In genomic region chr15:98806809-98807770, GRCm38 (mm10) we compare ENCODE assay signal across 1 mouse cellular context.
TF ChIP-seq lines count a peak whose summit lies in the region.

No protein-coding gene starts in this region.

TF ChIP-seq in ES-E14, 5 proteins besides CTCF, POLR2A, EP300 and RAD21 (continued from another document):
- TF ChIP-seq MAFK (IDR thresholded peaks at IDR 0.05; ENCODE audit: insufficient read depth, low read depth, low read length): no peak
